Mouse (Mus musculus) intestine, embryonic 16.5 days (tissue): ENCODE measurements at regions not wholly inside any gene's neighbourhood (a gene's known extent, or its start where the extent isn't known, plus 50 kb on each side); places are given as distances from the start of the nearest gene placed in this dataset.

ENCODE experiments used
- ATAC-seq: fragments of 200-750 bp; cut with Nextera tagmentation; 2 replicates; pipeline ENCODE4 v1.8.0; 2017; ENCODE audit warnings: moderate TSS enrichment, moderate library complexity
- H3K27ac ChIP-seq: fragments of 300-500 bp; sonication (generic); 2 replicates; pipeline ENCODE4 v1.5.1; 2014; ENCODE audit warnings: mild to moderate bottlenecking, low read length
- H3K27me3 ChIP-seq: fragments of 300-500 bp; sonication (generic); replicated peaks from 2 replicates; pipeline ENCODE4 v1.6.1; 2014; ENCODE audit warnings: low read length, control low read depth, mixed read lengths; ENCODE audit not compliant: control insufficient read depth, insufficient read depth
- H3K36me3 ChIP-seq: fragments of 300-500 bp; sonication (generic); 2 replicates; pipeline ENCODE4 v1.6.1; 2014; ENCODE audit warnings: low read length, control low read depth; ENCODE audit not compliant: control insufficient read depth, insufficient read depth
- H3K4me1 ChIP-seq: fragments of 300-500 bp; sonication (generic); 2 replicates; pipeline ENCODE4 v1.6.1; 2014; ENCODE audit warnings: low read length, control low read depth, mixed read lengths; ENCODE audit not compliant: control insufficient read depth, insufficient read depth
- H3K4me2 ChIP-seq: fragments of 300-500 bp; sonication (generic); 2 replicates; pipeline ENCODE4 v1.6.1; 2014; ENCODE audit warnings: low read depth, low read length, control low read depth
- H3K4me3 ChIP-seq: fragments of 300-500 bp; sonication (generic); 2 replicates; pipeline ENCODE4 v1.5.1; 2014; ENCODE audit warnings: mild to moderate bottlenecking, low read length
- H3K9ac ChIP-seq: fragments of 300-500 bp; sonication (generic); 2 replicates; pipeline ENCODE4 v1.6.1; 2014; ENCODE audit warnings: low read depth, low read length
- H3K9me3 ChIP-seq: fragments of 300-500 bp; sonication (generic); 2 replicates; pipeline ENCODE4 v1.6.1; 2016; ENCODE audit warnings: low read length, control low read depth; ENCODE audit not compliant: control insufficient read depth
- WGBS: fragments of 180-500 bp; shearing (Covaris S2); extraction: QIAGEN DNeasy Blood & Tissue Kit; methylation state at CpG from one replicate; pipeline ENCODE4 v1.1.7; 2014; 5-methylcytosine and 5-hydroxymethylcytosine counted together

GRCm38 (mm10) chr14:123173183-123173582 lies 189.3 kb upstream of the Tmtc4 start:
- Histone ChIP-seq H3K9me3 (no peaks in the 10 kb centered on the region), H3K4me2 (no peak overlapping the region), H3K27me3 (no peaks in the 10 kb centered on the region), H3K4me1 (no peaks in the 10 kb centered on the region), H3K36me3 (no peaks in the 10 kb centered on the region), H3K4me3 (no peak overlapping the region), H3K9ac (no peak overlapping the region), H3K27ac (no peak overlapping the region)
- 60% methylated on average over 2 of the region's 2 CpGs for WGBS
- ATAC-seq, result no peak

- H3K4me3 ChIP-seq, result no peak overlapping the region
- WGBS, result 49% methylated on average over 1 of the region's 1 CpGs
These were observed 188.0 kb upstream of the Tmtc4 start for GRCm38 (mm10) chr14:123171865-123172264.

GRCm38 (mm10) chr14:123163842-123164241 lies 180.0 kb upstream of the Tmtc4 start:
- Histone ChIP-seq H3K9me3 (no peaks in the 10 kb centered on the region), H3K4me3 (no peak overlapping the region), H3K27me3 (no peaks in the 10 kb centered on the region), H3K27ac (no peak overlapping the region), H3K4me1 (no peaks in the 10 kb centered on the region), H3K9ac (no peak overlapping the region), H3K36me3 (no peaks in the 10 kb centered on the region), H3K4me2 (no peak overlapping the region)
- 70% methylated on average over 4 of the region's 4 CpGs for WGBS
- ATAC-seq, result no peak

More at GRCm38 (mm10) chr14:123171865-123172264, 188.0 kb upstream of the Tmtc4 start:
- Histone ChIP-seq H3K9ac (no peak overlapping the region), H3K27me3 (no peaks in the 10 kb centered on the region), H3K36me3 (no peaks in the 10 kb centered on the region), H3K4me2 (no peak overlapping the region), H3K9me3 (no peaks in the 10 kb centered on the region), H3K4me1 (no peaks in the 10 kb centered on the region), H3K27ac (no peak overlapping the region)
- no peak for ATAC-seq

GRCm38 (mm10) chr14:123143489-123144046 lies 159.7 kb upstream of the Tmtc4 start:
- Histone ChIP-seq H3K9me3 (no peaks in the 10 kb centered on the region), H3K27me3 (no peaks in the 10 kb centered on the region), H3K9ac (no peak overlapping the region), H3K4me3 (no peak overlapping the region), H3K4me2 (no peak overlapping the region), H3K36me3 (no peaks in the 10 kb centered on the region), H3K27ac (no peak overlapping the region), H3K4me1 (no peaks in the 10 kb centered on the region)
- ATAC-seq, result no peak
- 62% methylated on average over 5 of the region's 5 CpGs for WGBS

- Histone ChIP-seq H3K9me3 (no peaks in the 10 kb centered on the region), H3K27me3 (no peaks in the 10 kb centered on the region), H3K27ac (no peak overlapping the region), H3K4me2 (no peak overlapping the region), H3K4me3 (no peak overlapping the region), H3K36me3 (no peaks in the 10 kb centered on the region), H3K4me1 (no peaks in the 10 kb centered on the region), H3K9ac (no peak overlapping the region)
- no peak for ATAC-seq
- WGBS, result 60% methylated on average over 6 of the region's 6 CpGs
These were observed 155.2 kb upstream of the Tmtc4 start for GRCm38 (mm10) chr14:123138743-123139705.

- Histone ChIP-seq H3K4me2 (no peak overlapping the region), H3K36me3 (no peaks in the 10 kb centered on the region), H3K9me3 (no peaks in the 10 kb centered on the region), H3K27me3 (no peaks in the 10 kb centered on the region), H3K4me1 (no peaks in the 10 kb centered on the region), H3K4me3 (no peak overlapping the region), H3K9ac (no peak overlapping the region), H3K27ac (no peak overlapping the region)
- ATAC-seq, result no peak
- 51% methylated on average over 1 of the region's 1 CpGs for WGBS
These were observed 150.1 kb upstream of the Tmtc4 start for GRCm38 (mm10) chr14:123133979-123134378.

GRCm38 (mm10) chr14:123120361-123120760 lies 136.5 kb upstream of the Tmtc4 start:
- Histone ChIP-seq H3K36me3 (no peaks in the 10 kb centered on the region), H3K27me3 (no peaks in the 10 kb centered on the region), H3K9me3 (no peaks in the 10 kb centered on the region), H3K4me3 (no peak overlapping the region), H3K9ac (no peak overlapping the region), H3K27ac (no peak overlapping the region), H3K4me2 (no peak overlapping the region), H3K4me1 (no peaks in the 10 kb centered on the region)
- WGBS, result 78% methylated on average over 2 of the region's 2 CpGs
- ATAC-seq, result no peak

GRCm38 (mm10) chr14:123116337-123116736 lies 132.5 kb upstream of the Tmtc4 start:
- no peak overlapping the region for H3K27ac ChIP-seq
- H3K27me3 ChIP-seq, result no peaks in the 10 kb centered on the region
- 71% methylated on average over 1 of the region's 1 CpGs for WGBS
- H3K4me3 ChIP-seq, result no peak overlapping the region
- no peak overlapping the region for H3K4me2 ChIP-seq
- no peak overlapping the region for H3K9ac ChIP-seq
- ATAC-seq, result no peak
- H3K9me3 ChIP-seq, result no peaks in the 10 kb centered on the region
- no peaks in the 10 kb centered on the region for H3K36me3 ChIP-seq
- H3K4me1 ChIP-seq, result no peaks in the 10 kb centered on the region

GRCm38 (mm10) chr14:123110533-123110932 lies 126.7 kb upstream of the Tmtc4 start:
- no peaks in the 10 kb centered on the region for H3K4me1 ChIP-seq
- H3K27me3 ChIP-seq, result no peaks in the 10 kb centered on the region
- peak; percentile 90 for ATAC-seq
- H3K9ac ChIP-seq, result no peak overlapping the region
- 44% methylated on average over 2 of the region's 2 CpGs for WGBS
- H3K27ac ChIP-seq, result no peak overlapping the region
- no peak overlapping the region for H3K4me3 ChIP-seq
- H3K9me3 ChIP-seq, result no peaks in the 10 kb centered on the region
- H3K36me3 ChIP-seq, result no peaks in the 10 kb centered on the region
- H3K4me2 ChIP-seq, result no peak overlapping the region
